Mouse (Mus musculus) adrenal gland, postnatal 36 days (tissue): Measurements from ENCODE around the gene Vmn1r26. TPM values are rescaled to one million over a fixed set of nuclear protein-coding genes. Genes with fewer than 3 reads are reported as not detected.
"Not testable (repeated sequence)": the region's sequence is repeated elsewhere in the genome, so short reads cannot be mapped to it uniquely, and the experiment has no call there.

Experiments used
- DNase-seq, 2 experiments: peaks; one replicate each; pipeline ENCODE4 v3.0.0; 2021; ENCODE audit warnings: mixed read lengths in 1 of 2
- long read RNA-seq, 2 experiments: library from polyadenylated mRNA; stranded (forward); transcript quantifications; one replicate each; pipeline ENCODE4 v2.0.0; 2021; ENCODE audit warnings: borderline sequencing depth in 2 of 2
- total RNA-seq, 2 experiments: library from RNA; stranded (reverse); gene quantifications; 2 replicates each; pipeline ENCODE4 v1.2.3; 2021

The Vmn1r26 gene
- not detected for total RNA-seq
- long read RNA-seq, experiment 1 = 0 reads
- long read RNA-seq, experiment 2 = 0 reads

- DNase-seq = no peak
These were observed at the start of gene Vmn1r26 for GRCm38 (mm10) chr6:58015059-58015458. Vmn1r26 (minus strand) TSS chr6:58015159.

DNA sequence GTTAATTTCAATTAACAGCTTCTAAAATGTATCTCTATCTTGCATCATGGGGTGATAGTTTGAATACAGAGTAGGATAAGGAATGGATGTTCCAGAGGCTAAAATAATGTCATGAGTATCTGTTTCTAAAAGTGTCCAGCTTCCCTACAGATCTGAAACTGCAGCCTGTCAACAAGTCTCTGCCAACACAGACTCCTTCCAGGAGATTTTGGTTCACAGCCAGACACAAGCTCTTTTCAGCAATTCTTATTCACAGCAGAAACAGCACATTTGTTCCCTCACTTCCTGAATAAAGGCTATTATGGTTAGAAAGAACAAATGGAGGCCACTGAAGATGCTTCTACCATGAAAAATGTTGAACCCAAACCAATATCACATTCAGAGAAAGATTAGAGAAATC is 29.1 kb upstream of the Vmn1r26 start:
- no peak for DNase-seq

- DNase-seq = not testable (repeated sequence)
These were observed 2.5 kb upstream of the Vmn1r26 start for GRCm38 (mm10) chr6:58017478-58017877.

DNA sequence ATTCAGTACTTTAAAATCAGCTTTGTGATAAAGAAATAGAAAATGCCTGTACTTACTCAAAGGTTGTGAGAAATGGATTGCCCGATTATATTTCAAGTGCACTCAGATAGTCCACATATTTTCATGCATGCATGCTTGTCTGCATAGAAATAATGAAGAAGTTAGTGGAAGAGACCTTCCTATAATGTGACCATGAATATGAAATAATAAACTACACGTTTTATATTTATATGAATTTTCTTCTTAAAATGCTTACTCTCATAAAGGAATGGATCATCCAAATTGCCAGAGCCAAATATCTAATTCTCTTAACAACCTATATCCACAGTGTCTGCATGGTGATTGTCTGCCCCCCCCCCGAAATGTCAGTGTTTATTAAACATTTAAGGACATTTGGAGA is 34.2 kb downstream of the Vmn1r26 start, which contains the start of gene Vmn1r25:
Gene Vmn1r25 (minus strand): TSS at position 101 of the 400 bp plus-strand sequence.
- no peak for DNase-seq

DNA sequence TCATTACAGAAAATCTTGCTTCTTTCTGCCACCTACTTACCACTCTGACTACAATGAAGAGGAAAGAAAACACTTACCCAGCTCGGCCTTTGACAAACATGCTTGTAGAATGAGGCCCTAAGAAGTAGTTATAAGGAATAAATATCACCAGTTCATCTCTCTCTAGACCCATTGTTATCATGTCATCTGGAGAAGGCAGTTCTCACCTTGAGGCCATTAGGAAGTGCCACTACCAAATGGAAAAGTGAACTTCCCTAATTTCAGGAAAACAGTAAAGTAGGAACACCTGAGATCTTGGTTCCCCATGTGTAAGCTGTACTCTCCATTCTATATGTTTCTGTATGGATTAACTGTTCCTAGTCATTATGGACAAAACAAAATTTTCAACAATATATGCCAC is 53.6 kb downstream of the Vmn1r26 start, which contains the start of gene Vmn1r24:
Gene Vmn1r24 (minus strand): TSS at position 101 of the 400 bp plus-strand sequence.
- not testable (repeated sequence) for DNase-seq

Other genes with a start within 250 kb of the Vmn1r26 start
- gene Vopp1, start 190.0 kb downstream of the Vmn1r26 start, total RNA-seq = 10 to 100 TPM; 14.1 to 15.8 TPM
- not detected for gene Vmn1r21, start 164.8 kb downstream of the Vmn1r26 start, total RNA-seq
- gene Vmn1r22, start 107.1 kb downstream of the Vmn1r26 start, total RNA-seq = not detected
- gene Vmn1r23, start 88.3 kb downstream of the Vmn1r26 start, total RNA-seq = not detected
- gene Vmn1r24, start 53.7 kb downstream of the Vmn1r26 start, total RNA-seq = not detected
- gene Vmn1r25, start 34.3 kb downstream of the Vmn1r26 start, total RNA-seq = not detected
- gene Vmn1r27, start 203.7 kb upstream of the Vmn1r26 start, total RNA-seq = not detected
- gene Vmn1r28, start 246.9 kb upstream of the Vmn1r26 start, total RNA-seq = not detected